Mouse (Mus musculus): ENCODE measurements at regions not wholly inside any gene's neighbourhood (a gene's known extent, or its start where the extent isn't known, plus 50 kb on each side); places are given as distances from the start of the nearest gene placed in this dataset.

- DNase-seq, result no peak
Observed at GRCm38 (mm10) chr11:38034526-38035286, 798.9 kb upstream of the Tenm2 start.

DNA sequence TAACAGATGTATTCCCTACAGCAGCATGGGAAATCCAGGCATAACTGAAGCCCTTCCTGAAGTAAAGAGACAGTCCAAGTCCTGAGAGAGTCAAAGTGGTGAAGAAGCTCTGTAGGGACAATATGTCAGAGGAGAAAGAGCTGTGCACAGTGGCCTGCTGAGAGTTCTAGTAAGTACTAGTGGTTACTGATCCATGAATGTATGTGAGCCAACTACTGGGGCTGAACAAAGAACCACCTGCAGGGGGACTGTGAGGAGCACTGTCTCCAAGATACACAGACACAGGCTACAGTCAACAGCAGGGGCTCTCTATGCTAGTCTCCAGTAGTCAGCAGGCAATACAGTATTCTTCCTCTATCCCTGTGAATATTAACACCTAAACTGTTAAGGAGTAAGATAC is 785.9 kb upstream of the Tenm2 start:
- peak in 1 of 2 experiments; percentile 2 for DNase-seq

- peak in 1 of 2 experiments; percentile 6 for DNase-seq
Observed at GRCm38 (mm10) chr11:37978131-37978530, 742.4 kb upstream of the Tenm2 start.

DNA sequence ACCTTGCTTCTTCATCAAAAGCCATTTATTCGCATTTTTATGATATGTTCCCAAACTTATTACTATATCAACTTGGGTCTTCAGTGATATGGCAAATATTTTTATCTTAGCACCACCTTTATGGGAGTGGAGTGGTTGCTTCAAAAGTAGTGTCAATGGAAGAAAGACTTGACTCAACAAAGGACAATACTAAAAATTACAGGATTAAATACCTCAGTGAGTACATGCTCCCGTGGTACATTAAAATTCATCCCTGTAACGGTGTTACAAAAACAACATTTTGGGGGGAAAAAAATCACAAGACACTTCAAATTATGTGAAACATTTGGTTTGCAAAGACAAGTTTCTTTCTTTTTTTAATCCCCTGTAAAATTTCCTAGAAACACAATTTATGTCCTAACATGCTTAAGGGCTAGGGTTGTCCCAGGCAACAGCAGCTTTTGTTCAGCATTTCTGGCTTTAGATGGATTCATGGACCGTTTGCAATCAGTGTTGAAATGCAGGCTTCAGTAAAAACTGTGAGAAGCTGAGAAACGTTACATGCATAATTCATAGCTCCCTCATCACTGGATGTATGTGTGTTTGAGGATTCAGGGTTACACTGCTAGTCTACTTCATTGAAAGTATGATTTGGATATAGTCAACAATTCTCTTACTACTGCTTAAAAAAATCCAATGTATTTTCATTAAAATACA is 700.8 kb upstream of the Tenm2 start:
- no peak for DNase-seq

GRCm38 (mm10) chr11:37913161-37913560 is 677.4 kb upstream of the Tenm2 start:
- no peak for DNase-seq

GRCm38 (mm10) chr11:37904991-37905390 is 669.2 kb upstream of the Tenm2 start:
- peak; percentile 36 to 66 for DNase-seq

- no peak for DNase-seq
Observed at GRCm38 (mm10) chr11:37897713-37898112, 661.9 kb upstream of the Tenm2 start.

DNA sequence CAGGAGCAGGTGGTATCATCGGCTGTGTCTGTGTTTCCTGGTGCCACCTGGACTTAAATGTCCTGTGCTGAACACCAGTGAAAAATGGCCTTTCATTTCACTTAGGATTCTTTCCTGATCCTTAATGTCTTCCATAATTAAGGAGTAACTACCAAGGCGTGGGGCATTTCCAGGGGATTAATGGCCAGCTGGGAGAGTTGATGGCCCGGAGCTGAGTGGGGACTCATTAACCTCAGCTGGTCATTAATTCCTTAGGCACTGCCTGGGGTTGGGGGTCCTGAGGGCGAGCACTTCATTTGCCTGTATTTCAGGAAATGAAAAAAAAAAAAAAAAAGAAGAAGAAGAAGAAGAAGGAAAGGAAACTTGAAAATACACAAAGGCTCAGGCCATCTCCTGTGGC is 647.0 kb upstream of the Tenm2 start:
- no peak for DNase-seq

DNA sequence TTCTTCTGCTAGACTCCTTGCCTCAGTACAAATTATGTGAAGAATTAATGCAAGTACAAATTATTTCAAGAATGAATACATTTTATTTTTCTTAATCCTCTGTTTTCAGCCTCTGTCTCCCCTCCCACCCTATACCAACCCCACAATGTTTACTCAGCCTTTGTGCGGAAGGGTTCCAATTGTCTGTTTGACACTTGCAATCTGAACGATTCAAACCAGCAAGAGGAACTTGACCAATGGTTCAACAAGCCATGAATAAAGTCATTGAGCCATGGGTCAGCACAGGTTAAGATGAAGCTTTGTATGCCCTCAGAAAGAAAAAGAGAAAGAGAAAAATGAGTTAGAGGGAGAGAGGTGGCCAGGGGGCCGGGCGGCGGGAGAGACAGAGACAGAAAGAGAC is 601.5 kb upstream of the Tenm2 start:
- no peak for DNase-seq

DNA sequence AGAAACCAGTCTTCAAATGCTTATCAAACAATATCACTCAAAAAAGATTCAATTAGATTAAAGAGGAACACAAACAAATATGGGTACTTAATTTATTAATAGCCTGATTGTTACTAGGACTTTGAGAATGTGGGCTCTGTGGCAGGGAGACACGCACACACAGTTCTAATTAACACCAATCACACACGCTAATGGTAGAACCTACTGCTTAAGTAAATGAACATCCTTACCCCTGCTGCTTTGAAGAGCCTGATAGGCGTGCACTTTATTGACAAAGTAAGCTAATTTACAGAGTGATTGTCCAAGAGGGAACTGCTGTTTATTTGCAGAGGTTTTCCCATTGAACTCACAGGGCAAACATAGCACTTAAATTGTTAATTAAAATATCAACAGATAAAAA is 595.2 kb upstream of the Tenm2 start:
- DNase-seq, result no peak

DNA sequence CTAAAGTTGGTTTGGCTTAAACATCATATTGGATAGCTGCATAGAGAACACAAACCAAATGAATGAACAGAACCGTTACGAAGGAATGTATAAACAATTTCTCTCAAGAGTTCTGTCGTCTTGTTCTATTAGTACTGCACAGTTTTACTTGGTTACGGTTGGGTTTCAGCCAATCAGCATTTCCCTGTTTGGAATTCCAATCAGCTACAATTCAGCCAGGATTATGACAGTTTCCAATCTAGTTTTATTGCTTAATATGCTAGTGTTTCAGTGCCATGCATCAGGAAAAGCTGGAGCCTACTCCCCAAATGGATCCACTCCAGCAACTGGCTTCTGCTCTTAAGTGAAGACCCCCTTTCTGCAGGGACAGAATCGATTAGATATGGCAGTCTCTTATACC is 571.0 kb upstream of the Tenm2 start:
- no peak for DNase-seq

GRCm38 (mm10) chr11:37798783-37799318 is 563.1 kb upstream of the Tenm2 start:
- no peak for DNase-seq

GRCm38 (mm10) chr11:37772481-37773089 is 536.8 kb upstream of the Tenm2 start:
- DNase-seq, result no peak

DNA sequence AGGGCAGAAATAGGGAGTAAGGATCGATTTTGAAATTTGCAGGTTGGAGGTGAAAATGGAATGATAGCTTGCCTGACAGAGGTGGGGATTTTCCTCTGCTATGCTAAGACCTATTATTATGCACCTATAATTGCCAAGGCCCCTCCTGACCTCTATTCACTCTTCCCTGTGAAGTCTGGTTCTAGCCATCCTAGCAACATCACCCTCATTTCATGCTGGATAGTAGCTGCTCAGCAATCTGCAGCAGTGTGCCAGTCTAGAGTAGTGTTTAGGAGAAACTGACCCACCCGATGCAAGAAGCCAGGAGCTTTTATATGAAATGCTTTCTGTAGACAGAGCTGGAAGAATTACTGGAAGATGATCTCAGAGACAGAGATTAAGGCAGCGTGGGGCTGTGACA is 535.1 kb upstream of the Tenm2 start:
- no peak for DNase-seq

DNA sequence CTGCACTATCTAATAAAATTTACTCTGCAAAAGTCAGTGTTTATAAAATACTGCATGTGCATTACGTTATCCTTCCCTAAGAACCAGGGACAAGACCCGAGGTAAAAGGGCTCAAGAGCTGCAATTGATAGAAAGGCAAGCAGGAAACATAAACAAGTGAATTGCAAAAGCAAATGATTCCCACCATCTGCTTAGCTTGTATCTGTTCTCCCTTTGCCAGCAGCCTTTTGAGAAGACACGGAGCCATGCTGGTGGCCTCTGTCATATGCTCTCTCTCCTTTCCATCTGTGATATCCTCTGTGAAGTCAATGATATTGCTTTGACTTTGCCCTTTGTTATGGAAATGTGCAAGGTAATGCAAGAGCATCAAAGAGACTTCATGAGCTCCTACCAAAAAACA is 532.4 kb upstream of the Tenm2 start:
- peak; percentile 12 to 40 for DNase-seq

- DNase-seq, result no peak
Observed at GRCm38 (mm10) chr11:37735992-37736391, 500.2 kb upstream of the Tenm2 start.

- DNase-seq, result peak in 1 of 2 experiments; percentile 4
Observed at GRCm38 (mm10) chr11:37735501-37735900, 499.7 kb upstream of the Tenm2 start.

GRCm38 (mm10) chr11:37696981-37697380 is 461.2 kb upstream of the Tenm2 start:
- DNase-seq, result peak; percentile 5 to 18

DNA sequence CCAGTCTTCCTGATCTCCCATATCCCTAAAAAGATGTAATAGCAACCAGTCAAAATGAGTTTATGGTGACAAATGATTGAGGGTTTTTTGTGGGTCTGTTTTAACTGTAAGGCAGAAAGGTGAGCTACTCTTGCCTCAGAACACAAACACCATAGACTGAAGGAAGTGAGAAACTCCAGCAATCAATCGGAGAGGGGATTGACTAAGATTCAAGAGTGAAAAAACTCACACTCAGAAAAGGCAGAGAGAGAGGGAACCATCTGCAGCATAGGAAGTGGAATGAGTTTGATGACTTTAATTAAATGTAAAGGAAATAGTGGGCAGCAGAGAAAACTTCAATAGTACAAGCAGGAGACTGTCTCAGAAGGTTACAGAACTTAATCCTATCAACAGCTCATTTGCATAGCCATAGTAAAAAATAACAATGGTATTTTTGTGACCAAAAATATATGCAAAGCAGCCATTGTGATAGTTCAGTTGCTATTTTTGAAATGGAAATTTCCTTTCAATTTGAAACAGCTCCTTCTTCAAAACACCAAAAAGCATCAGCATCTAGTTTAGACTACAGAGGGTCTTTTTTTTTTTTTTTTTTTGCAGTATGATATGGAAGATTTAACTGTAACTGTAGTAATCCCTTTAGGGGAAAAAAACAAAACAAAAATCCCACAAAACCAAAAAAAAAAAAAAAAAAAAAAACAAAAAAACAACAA is 442.9 kb upstream of the Tenm2 start:
- no peak for DNase-seq

DNA sequence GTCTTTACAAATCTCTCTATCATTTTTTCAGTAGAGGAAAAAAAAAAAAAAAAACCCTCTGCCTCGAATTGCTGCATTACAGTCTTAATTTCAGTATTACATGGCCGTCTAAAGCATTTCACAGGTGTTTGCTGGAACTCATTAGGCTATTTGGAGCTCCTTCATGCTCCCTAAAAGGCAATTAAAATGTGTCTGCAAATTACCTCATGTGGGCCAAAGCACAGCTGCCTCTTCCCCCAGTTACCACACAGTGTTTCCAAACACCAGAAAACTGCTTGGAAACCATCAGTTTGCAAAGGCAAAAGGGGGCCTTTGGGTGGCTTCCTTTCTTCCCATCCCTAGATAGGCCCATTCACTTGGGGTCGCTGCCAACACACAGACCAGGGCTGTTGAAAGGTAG is 435.6 kb upstream of the Tenm2 start:
- no peak for DNase-seq

GRCm38 (mm10) chr11:37666925-37667324 is 431.2 kb upstream of the Tenm2 start:
- no peak for DNase-seq

GRCm38 (mm10) chr11:37650095-37650494 is 414.3 kb upstream of the Tenm2 start:
- no peak for DNase-seq

DNA sequence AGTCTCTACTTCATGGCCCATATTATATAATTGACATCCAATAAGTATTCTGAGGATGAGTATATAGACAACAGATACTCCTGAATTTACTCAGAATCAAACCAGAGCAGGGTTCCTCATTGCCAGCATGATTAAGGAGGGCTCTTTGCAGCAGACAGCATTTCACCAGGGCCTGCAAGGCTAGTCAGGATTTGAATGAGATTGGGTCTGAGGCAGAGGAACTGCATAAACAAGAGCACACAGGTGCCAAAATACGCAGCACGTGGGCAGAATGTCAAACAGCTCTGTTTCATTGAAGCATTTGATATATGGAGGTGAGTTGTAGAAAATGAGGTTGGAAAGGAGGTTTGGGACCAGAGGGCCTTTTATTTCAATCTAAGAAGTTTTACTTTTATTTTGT is 387.5 kb upstream of the Tenm2 start:
- DNase-seq, result no peak
